Mouse (Mus musculus): ENCODE data around the gene Sptlc2.

- TF ChIP-seq CTCF (IDR thresholded peaks at IDR 0.05; ENCODE audit: low read depth, low read length) (no peak), POLR2A (IDR thresholded peaks at IDR 0.05; ENCODE audit: extremely low read depth, insufficient read depth, low read length) (no peak)
Observed at GRCm38 (mm10) chr12:87317951-87318350, 70.2 kb downstream of the Sptlc2 start.

All from liver, adult 2 months (tissue).